Mouse (Mus musculus): Measurements from ENCODE around the gene Nrxn1.

Nrxn1 gene

DNA sequence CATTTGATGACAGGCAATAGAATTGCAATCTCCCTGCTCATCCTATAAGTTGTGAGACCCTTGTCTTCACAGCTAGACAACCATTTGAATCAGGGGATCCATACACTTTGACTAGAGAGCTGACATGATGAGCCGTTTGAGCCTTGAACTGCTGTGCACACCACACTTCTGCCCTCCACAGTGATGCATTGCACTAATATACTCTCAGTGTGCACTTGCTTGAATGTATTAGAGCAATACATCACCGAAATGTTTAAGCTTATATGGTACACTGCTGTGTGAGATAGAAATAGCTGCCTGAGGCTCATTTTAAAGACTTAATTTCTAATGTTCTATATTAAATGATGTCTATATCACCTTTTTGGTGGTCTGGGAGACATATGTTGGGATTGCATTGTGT lies 430.6 kb downstream of the Nrxn1 start:
- no peak for DNase-seq (ENCODE audit: low spot score)

- DNase-seq (ENCODE audit: low spot score), result no peak
Measured at GRCm38 (mm10) chr17:90654506-90654905, 438.4 kb downstream of the Nrxn1 start.

DNA sequence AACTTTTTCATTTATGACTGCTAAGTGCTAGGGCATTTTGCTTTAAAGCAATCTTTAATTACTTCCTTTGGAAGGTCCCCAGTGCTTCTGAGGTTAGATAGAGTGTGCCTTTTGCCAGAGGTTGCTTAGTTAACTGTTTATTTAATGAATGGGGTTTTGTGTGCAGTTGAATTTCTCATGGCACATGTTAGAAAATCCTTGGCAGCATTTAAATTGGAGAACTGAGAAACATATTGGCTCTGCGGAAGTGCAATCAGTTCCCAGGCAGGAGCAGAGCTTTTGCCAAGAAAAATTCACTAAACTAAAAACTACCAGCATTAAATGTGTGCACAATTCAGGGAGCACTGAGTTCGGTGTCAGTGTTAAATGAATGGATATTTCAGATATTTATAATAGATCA lies 439.5 kb downstream of the Nrxn1 start:
- DNase-seq (ENCODE audit: low spot score), result no peak

GRCm38 (mm10) chr17:90650279-90650678 lies 442.6 kb downstream of the Nrxn1 start:
- no peak for DNase-seq (ENCODE audit: low spot score)

DNA sequence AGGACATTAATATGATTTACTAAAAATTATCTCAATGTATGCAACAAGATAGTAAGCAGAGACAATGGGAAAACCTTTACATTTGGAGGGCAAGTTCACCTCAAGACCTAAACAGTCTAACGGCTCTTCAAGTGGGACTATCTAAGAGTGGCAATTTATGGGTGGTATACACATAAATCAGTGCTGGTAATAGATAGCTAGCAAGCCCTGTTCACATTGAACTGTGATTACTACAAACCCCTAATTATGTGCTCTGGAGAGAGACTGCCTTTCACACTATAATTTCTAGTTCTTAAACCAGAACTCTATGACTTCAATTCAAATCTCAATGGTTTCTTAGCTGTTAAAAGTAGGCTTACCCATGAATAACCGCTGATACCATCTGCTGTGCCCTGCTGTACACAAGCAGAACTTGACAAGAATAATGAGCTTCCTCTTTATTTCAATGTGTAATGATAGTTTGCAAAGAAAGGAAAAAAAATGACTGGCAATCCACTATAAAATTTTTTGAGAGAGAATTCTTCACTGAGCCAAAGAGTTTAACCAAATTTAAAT lies 453.8 kb downstream of the Nrxn1 start:
- no peak for DNase-seq (ENCODE audit: low spot score)

- DNase-seq (ENCODE audit: low spot score), result no peak
Measured at GRCm38 (mm10) chr17:90638183-90638727, 454.6 kb downstream of the Nrxn1 start.

DNA sequence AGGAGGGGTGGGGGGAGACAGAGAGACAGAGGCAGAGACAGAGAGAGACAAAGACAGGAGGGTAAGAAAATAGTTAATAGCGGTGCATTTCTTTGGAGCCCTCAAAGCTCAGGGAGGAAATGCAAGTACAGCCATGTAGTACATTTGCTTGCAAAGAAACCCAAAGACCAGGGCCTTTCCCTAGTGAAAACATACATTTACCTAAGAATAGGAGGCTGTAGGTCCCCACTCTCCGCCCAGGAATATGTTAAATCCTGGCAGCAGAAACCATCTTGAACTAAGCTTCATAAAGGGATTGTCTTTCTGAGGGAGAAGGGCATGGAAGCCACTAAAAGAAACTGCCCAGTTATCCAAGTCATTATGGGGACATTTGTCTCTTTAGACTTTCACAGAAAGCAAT lies 461.5 kb downstream of the Nrxn1 start:
- DNase-seq (ENCODE audit: low spot score), result no peak

GRCm38 (mm10) chr17:90629851-90630250 lies 463.0 kb downstream of the Nrxn1 start:
- no peak for DNase-seq (ENCODE audit: low spot score)

DNA sequence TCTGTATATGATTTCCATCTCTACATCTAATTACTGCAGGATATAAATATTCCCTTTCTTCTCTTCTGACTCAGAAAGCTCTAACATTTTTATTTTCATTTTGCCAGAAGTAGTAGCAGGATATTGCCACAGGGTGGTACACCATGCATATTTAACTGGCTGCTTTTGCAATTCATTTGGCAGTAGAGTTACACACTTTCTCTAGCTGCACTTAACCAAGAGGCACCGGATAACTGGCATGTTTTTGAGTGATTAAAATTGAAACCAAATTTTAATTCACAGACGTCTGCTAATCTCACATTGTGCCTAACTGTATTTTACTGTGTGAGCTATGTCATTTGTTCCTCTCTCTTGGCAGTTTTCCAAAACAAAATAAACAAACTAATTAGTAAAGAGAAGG lies 464.4 kb downstream of the Nrxn1 start:
- no peak for DNase-seq (ENCODE audit: low spot score)

GRCm38 (mm10) chr17:90628004-90628403 lies 464.9 kb downstream of the Nrxn1 start:
- DNase-seq (ENCODE audit: low spot score), result no peak

GRCm38 (mm10) chr17:90627395-90627794 lies 465.5 kb downstream of the Nrxn1 start:
- DNase-seq (ENCODE audit: low spot score), result no peak

DNA sequence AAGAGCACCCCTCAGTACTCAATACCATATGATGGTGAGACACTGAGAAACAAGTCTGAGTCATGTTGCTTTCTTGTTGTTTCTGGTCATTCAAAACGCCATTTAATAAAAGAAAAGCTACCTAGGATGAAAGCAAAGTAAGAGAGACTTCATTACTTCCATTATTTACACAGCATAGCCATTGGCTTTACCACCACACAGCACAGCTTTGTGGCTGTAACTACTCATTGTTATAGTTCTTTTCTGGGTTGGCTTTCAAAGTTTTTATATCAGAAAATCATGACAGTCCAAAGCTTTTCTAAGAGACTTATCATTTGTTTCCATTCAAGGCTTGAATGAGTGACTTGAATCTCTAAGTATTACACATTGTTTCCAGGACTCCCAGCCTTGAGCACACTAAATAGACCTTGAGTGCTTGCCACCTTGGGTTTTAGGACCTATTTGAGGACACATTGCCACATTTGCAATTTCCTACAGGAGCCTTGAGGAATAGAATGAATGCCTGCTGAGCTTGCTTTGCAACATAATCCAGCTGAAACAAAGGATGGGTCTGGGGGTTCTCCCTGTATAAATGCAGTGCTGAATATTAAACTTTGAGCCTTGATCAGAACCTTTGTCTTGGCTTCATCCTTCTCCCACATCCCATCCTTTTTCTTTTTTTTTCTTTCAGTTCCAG lies 468.1 kb downstream of the Nrxn1 start:
- DNase-seq (ENCODE audit: low spot score), result no peak

DNA sequence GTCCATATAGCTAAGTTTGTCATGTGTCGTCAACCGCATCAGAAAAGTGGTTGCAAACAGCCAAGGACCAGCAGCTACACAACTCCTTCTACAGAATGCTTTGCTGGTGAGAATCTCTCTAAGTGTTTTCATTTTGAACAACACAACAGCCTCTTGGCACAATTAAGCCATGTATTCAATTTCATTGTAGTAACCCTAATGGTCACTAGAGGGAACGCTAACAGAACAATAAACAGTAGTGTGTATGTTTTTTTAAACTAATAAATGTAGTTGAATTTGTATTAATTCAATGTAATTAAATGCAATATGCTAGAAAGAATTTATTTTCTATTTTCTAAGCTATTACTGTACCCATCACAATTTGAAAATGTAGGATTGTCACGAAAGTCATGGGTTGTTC lies 471.0 kb downstream of the Nrxn1 start:
- no peak for DNase-seq (ENCODE audit: low spot score)

- no peak for DNase-seq (ENCODE audit: low spot score)
Measured at GRCm38 (mm10) chr17:90615019-90615418, 477.9 kb downstream of the Nrxn1 start.

DNA sequence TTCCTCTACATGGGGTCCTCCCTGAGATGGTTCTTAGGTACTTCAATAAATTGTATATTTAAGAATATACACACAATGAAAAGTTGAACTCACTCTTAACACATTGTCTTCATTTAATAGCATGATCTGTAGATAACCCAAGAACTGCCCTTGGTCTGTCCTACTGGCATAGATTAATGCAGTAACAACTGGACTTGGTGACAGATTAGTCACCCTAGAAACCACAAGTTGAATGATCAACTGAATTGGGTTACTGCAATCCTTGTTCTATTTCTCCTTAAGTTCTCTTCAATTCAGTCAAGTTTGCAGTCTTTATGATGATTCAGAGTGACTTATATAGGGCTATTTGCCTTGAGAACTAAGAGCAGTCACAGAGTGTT lies 485.5 kb downstream of the Nrxn1 start:
- DNase-seq (ENCODE audit: low spot score), result no peak

DNA sequence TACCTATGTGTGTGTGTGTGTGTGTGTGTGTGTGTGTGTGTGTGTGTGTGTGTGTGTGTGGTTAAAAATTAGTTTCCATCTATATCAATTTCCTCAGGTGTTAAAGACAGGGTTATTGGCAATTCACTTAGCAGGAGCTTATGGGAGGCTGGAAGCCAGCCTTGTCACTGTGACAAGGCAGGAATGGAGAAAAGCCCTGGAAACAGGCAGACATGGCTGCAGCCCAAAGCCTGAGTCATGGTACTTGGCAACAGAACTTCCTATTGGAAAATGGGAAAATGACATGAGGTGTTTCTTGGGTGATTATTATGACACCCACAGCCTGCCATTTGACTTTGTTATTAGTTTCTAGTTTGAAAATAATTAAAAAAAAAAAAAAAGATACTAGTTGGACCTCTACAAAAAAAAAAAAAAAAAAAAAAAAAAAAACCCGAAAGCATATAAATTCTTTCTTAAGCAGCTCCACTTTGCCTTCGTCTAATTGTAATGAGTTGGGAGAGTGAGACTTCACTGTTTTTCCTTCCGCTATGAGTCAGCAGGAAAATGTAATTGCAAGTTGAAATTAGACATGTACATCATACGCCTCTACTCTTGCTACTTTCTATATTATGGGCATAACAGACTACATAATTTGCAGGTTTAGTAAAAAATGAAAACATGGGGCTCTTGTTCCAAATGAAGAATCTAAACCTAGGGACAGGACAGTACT lies 486.0 kb downstream of the Nrxn1 start:
- no peak for DNase-seq (ENCODE audit: low spot score)

- no peak for DNase-seq (ENCODE audit: low spot score)
Measured at GRCm38 (mm10) chr17:90599570-90600524, 493.0 kb downstream of the Nrxn1 start.

DNA sequence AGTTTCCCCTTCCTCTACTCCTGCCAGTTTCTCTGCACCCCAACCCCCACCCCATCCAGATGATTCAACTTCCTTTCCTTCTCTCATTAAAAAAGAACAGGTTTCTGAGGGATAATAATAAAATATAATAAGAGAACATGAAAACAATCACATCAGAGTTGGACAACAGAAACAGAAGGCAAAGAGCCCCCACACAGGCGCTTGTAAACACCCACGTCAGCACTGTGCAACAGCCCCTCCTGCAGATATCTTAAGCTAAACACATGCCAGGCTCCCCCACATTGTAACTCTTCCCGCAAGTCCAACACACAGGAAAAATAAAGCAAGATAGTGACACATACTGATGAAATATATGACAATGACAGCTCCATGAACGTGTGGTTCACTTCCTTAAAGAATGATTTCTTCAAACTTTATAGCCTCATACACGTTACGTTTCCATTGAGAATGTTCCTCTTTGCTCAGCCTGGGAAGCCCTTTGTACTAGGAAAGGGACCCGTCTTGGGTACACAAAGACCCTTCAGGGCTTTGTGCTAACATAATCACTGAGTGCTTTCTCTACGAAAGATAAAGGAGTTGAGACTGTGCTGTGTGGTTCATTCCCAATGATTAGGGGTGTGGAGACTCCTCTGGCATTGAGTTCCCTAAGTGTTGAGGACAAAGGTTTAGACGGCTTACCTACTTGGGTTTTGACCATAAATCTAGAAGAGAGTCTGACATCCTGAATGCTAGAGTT lies 497.9 kb downstream of the Nrxn1 start:
- DNase-seq (ENCODE audit: low spot score), result no peak

GRCm38 (mm10) chr17:90586891-90587290 lies 506.0 kb downstream of the Nrxn1 start:
- no peak for DNase-seq (ENCODE audit: low spot score)

DNA sequence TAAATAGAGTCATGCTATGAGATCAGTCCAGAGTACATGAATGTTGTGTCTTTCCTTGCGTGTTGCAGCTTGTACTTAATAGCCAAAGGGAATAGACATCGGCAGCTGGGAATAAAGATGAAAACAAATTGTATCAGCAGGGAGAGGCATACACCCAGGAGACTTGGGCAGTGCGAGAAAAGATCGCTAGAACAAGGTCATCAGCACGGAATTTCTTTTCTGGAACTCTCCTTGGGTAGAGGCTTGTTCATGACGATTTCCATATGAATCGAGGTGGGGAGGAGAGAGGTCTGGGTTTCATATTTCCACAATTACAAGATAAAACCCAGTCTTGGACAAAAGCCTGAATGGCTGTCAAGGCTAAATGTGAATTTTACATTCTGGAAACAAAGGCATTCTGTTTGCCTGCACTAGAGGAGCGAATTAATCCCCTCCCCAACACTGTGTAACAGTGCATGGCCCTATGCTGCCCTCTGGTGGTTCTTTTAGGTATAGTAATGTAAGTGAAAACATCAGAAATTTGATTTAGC lies 508.1 kb downstream of the Nrxn1 start:
- DNase-seq (ENCODE audit: low spot score), result peak; percentile 29

Measured in MN1 (cell line).